Mouse (Mus musculus): ENCODE measurements around the gene Snap91. TPM values are rescaled to one million over a fixed set of nuclear protein-coding genes. Genes with fewer than 3 reads are reported as not detected.

The Snap91 gene
- total and polyA plus RNA-seq, 2 experiments from 2014 or later = 151 to 192 TPM

DNA sequence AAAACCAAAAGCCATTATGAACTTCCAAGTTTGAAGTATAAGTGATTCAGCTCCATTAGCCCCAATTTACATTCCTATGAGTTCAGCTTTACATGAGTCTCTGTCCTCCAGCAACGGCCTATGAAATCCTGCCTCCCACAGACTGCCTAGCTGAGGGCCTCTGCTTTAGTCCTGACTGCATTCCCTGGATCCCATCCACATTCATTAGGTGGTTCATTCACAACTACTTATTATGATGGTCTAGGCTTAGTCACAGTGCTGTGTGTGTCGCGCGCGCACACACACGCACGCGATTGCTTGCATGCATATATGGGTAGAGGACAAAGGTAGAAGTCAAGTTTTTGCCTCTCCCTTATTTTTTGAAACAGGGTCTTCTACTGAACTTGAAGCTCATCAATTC is 141.7 kb downstream of the Snap91 start:
- 87% methylated on average over 8 of the region's 8 CpGs for WGBS
- H3K4me2 ChIP-seq (ENCODE audit: low read depth, low read length) = no peak overlapping the region
- no peak overlapping the region for H3K27ac ChIP-seq
- no peaks in the 10 kb centered on the region for H3K36me3 ChIP-seq (ENCODE audit: insufficient read depth, low read length)
- no peaks in the 10 kb centered on the region for H3K27me3 ChIP-seq (ENCODE audit: insufficient read depth, low read length)
- H3K4me3 ChIP-seq (ENCODE audit: low read length) = no peak overlapping the region
- ATAC-seq = no peak
- no peak for DNase-seq (ENCODE audit: low spot score)
- no peaks in the 10 kb centered on the region for H3K9me3 ChIP-seq (ENCODE audit: low read length)
- H3K4me1 ChIP-seq (ENCODE audit: insufficient read depth, low read length) = peaks cover 9% of the 10 kb centered on the region
- H3K9ac ChIP-seq (replicated peaks; ENCODE audit: low read length) = no peak overlapping the region
- no peak for TF ChIP-seq CTCF (IDR thresholded peaks at IDR 0.05; ENCODE audit: low read depth)

DNA sequence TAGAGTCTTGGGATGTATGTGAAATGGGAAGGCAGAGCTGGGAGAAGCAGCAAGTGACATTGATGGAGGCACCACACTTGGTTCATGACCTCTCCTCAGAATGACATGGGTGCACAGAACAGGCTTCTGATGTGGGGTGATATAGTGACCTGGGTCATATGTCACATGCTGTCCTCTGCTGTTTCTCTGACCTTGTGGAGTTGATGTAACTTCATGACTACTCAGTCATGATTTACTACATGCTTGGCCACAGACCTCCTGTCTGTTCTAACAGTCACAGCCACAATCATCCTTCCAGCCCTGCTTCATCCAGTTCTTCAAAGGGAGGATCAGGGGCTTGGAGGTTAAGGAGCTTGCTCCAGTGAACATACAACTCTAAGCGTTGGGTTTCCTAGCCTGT is 142.4 kb downstream of the Snap91 start:
- H3K36me3 ChIP-seq (ENCODE audit: insufficient read depth, low read length) = no peaks in the 10 kb centered on the region
- no peak overlapping the region for H3K4me3 ChIP-seq (ENCODE audit: low read length)
- peaks cover 2% of the 10 kb centered on the region; the same call in 1 of the 2 replicates for H3K4me1 ChIP-seq (ENCODE audit: insufficient read depth, low read length)
- DNase-seq (ENCODE audit: low spot score) (no peak), ATAC-seq (no peak)
- no peak for TF ChIP-seq CTCF (IDR thresholded peaks at IDR 0.05; ENCODE audit: low read depth)
- WGBS = 100% methylated on average over 1 of the region's 1 CpGs
- H3K9ac ChIP-seq (replicated peaks; ENCODE audit: low read length) = no peak overlapping the region
- no peaks in the 10 kb centered on the region for H3K9me3 ChIP-seq (ENCODE audit: low read length)
- no peak overlapping the region for H3K4me2 ChIP-seq (ENCODE audit: low read depth, low read length)
- no peaks in the 10 kb centered on the region for H3K27me3 ChIP-seq (ENCODE audit: insufficient read depth, low read length)
- H3K27ac ChIP-seq = no peak overlapping the region

DNA sequence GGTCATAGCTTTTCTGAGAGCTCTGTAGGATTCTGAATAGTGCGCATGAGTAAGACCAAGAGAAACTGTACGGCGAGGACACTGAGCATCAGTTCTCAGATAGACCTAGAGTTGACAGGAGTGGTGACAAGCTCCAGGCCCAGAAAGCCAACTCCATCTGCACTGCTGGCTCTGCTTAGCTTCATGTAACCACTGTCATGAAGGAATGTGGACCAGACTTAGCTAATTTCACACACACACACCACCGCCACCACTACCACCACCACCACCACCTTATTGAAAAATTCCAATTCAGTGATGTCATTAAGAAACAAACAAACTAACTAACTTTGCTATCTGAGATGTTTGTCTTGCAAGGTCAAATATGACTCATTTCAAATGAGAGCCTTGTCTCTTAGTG is 143.5 kb downstream of the Snap91 start:
- Histone ChIP-seq H3K4me3 (ENCODE audit: low read length) (no peak overlapping the region), H3K27ac (no peak overlapping the region), H3K27me3 (ENCODE audit: insufficient read depth, low read length) (no peaks in the 10 kb centered on the region), H3K9ac (replicated peaks; ENCODE audit: low read length) (no peak overlapping the region), H3K4me2 (ENCODE audit: low read depth, low read length) (no peak overlapping the region), H3K4me1 (ENCODE audit: insufficient read depth, low read length) (no peaks in the 10 kb centered on the region), H3K36me3 (ENCODE audit: insufficient read depth, low read length) (no peaks in the 10 kb centered on the region), H3K9me3 (ENCODE audit: low read length) (no peaks in the 10 kb centered on the region)
- no peak for ATAC-seq
- DNase-seq (ENCODE audit: low spot score) = no peak
- TF ChIP-seq CTCF (IDR thresholded peaks at IDR 0.05; ENCODE audit: low read depth) = no peak
- WGBS = 98% methylated on average over 4 of the region's 4 CpGs

DNA sequence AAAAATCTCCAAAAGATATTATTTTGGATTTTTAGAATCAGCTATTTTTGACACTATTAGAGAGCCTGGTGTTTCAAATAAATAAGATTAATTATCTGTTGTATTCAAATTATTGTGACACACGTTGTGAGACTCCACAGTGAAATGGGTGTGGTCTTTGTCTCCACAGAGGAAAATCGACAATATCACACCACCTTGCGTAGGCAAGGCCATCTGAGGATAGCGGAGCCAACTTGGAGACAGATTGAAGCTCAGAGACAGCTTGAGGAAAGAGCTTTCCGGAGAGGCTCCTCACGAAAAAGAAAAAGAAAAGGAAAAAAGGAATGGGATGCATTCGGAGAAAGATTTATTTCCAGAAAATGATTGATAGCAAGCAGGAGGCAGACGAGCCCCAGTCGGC is 145.7 kb downstream of the Snap91 start:
- no peaks in the 10 kb centered on the region for H3K36me3 ChIP-seq (ENCODE audit: insufficient read depth, low read length)
- H3K4me1 ChIP-seq (ENCODE audit: insufficient read depth, low read length) = no peaks in the 10 kb centered on the region
- no peaks in the 10 kb centered on the region for H3K9me3 ChIP-seq (ENCODE audit: low read length)
- TF ChIP-seq CTCF (IDR thresholded peaks at IDR 0.05; ENCODE audit: low read depth) = no peak
- DNase-seq (ENCODE audit: low spot score) = no peak
- H3K4me3 ChIP-seq (ENCODE audit: low read length) = no peak overlapping the region
- WGBS = 68% methylated on average over 9 of the region's 9 CpGs
- no peaks in the 10 kb centered on the region for H3K27me3 ChIP-seq (ENCODE audit: insufficient read depth, low read length)
- no peak overlapping the region for H3K4me2 ChIP-seq (ENCODE audit: low read depth, low read length)
- no peak for ATAC-seq
- H3K9ac ChIP-seq (replicated peaks; ENCODE audit: low read length) = no peak overlapping the region
- H3K27ac ChIP-seq = no peak overlapping the region

DNA sequence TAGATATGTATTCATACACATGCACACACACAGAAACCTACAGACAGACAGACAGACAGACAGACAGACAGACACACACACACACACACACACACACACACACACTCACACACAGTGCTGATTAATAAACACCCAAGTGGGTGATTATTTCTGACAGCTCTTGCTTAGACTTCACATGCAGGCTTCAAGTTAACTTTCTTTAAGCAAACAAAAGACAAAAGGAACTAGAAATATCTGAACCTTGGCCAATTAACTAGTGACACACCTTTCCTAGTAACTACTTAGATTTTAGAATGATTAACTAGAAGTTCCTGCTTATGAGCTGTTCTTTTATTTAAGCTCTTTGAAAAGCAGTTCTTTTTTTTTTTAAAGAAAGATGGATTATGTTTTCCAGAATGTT is 146.1 kb downstream of the Snap91 start:
- Histone ChIP-seq H3K9me3 (ENCODE audit: low read length) (no peaks in the 10 kb centered on the region), H3K4me1 (ENCODE audit: insufficient read depth, low read length) (no peaks in the 10 kb centered on the region), H3K36me3 (ENCODE audit: insufficient read depth, low read length) (no peaks in the 10 kb centered on the region), H3K4me3 (ENCODE audit: low read length) (no peak overlapping the region), H3K27me3 (ENCODE audit: insufficient read depth, low read length) (no peaks in the 10 kb centered on the region), H3K9ac (replicated peaks; ENCODE audit: low read length) (no peak overlapping the region), H3K4me2 (ENCODE audit: low read depth, low read length) (no peak overlapping the region), H3K27ac (no peak overlapping the region)
- no peak for DNase-seq (ENCODE audit: low spot score)
- ATAC-seq = no peak
- TF ChIP-seq CTCF (IDR thresholded peaks at IDR 0.05; ENCODE audit: low read depth) = no peak

DNA sequence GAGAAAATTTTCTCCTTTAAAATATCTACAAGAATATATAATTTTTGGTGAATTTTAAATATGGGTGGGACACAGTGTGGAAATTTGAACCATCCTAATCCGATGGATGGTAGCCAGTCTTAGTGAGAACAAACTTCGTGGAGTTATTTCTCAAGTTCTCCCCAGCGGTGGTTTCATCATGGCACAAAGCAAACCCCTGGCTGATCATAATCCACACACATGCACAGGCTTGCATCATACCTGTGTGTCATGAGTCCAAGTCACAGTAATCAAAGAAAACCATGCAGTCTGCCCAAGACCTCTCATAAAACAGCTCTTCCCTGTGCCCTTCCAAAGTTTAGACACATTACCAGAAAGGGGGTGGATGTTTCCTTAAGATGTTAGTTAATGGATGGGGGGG is 150.6 kb downstream of the Snap91 start:
- ATAC-seq = no peak
- Histone ChIP-seq H3K4me3 (ENCODE audit: low read length) (no peak overlapping the region), H3K9me3 (ENCODE audit: low read length) (no peaks in the 10 kb centered on the region), H3K9ac (replicated peaks; ENCODE audit: low read length) (no peak overlapping the region), H3K4me2 (ENCODE audit: low read depth, low read length) (no peak overlapping the region), H3K4me1 (ENCODE audit: insufficient read depth, low read length) (no peaks in the 10 kb centered on the region), H3K27ac (no peak overlapping the region), H3K36me3 (ENCODE audit: insufficient read depth, low read length) (no peaks in the 10 kb centered on the region), H3K27me3 (ENCODE audit: insufficient read depth, low read length) (no peaks in the 10 kb centered on the region)
- no peak for TF ChIP-seq CTCF (IDR thresholded peaks at IDR 0.05; ENCODE audit: low read depth)
- no peak for DNase-seq (ENCODE audit: low spot score)
- WGBS = 92% methylated on average over 3 of the region's 3 CpGs

DNA sequence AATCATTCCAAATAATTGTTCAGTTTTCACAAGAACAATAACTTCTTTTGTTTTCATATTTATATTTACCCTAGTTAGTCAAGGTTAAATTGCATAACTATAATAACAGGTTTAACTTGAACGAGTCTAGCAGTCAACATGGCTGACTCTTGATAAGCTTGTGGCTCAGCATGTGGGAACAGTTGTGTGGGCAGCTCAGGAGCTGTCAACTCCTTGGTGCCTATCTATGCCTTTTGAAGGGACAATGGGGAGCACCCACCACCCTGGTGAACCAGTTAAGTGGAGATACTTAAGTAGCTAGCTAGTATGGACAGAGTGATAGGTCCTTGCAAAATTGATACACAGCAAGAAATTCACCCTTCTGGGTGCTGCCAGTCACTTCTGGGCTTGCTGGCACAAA is 151.4 kb downstream of the Snap91 start:
- no peak for TF ChIP-seq CTCF (IDR thresholded peaks at IDR 0.05; ENCODE audit: low read depth)
- Histone ChIP-seq H3K4me2 (ENCODE audit: low read depth, low read length) (no peak overlapping the region), H3K27me3 (ENCODE audit: insufficient read depth, low read length) (no peaks in the 10 kb centered on the region), H3K36me3 (ENCODE audit: insufficient read depth, low read length) (no peaks in the 10 kb centered on the region), H3K9ac (replicated peaks; ENCODE audit: low read length) (no peak overlapping the region), H3K4me1 (ENCODE audit: insufficient read depth, low read length) (no peaks in the 10 kb centered on the region), H3K4me3 (ENCODE audit: low read length) (no peak overlapping the region), H3K27ac (no peak overlapping the region), H3K9me3 (ENCODE audit: low read length) (no peaks in the 10 kb centered on the region)
- ATAC-seq (no peak), DNase-seq (ENCODE audit: low spot score) (no peak)
- 81% methylated on average over 1 of the region's 1 CpGs for WGBS
